Mouse (Mus musculus) spleen, adult 2 months (tissue): ENCODE data around the gene Ranbp3. TPM values are rescaled to one million over a fixed set of nuclear protein-coding genes. Genes with fewer than 3 reads are reported as not detected.

Source experiments
- DNase-seq, 2 experiments: peaks; one replicate each; pipeline versions ENCODE4 v3.0.0 to v3.0.0-alpha.2; 2012 to 2021; ENCODE audit warnings: low spot score in 2 of 2, low read depth in 1 of 2
- H3K27ac ChIP-seq: fragments of 200-500 bp; 2 replicates; pipeline ENCODE4 v1.5.1; 2012; ENCODE audit warnings: low read length, inconsistent platforms; ENCODE audit not compliant: insufficient read depth
- H3K27me3 ChIP-seq: fragments of 200-500 bp; 2 replicates; pipeline ENCODE4 v1.6.1; 2012; ENCODE audit warnings: mild to moderate bottlenecking, moderate library complexity, low read length, inconsistent platforms; ENCODE audit not compliant: control insufficient read depth, insufficient read depth
- H3K36me3 ChIP-seq: fragments of 200-500 bp; 2 replicates; pipeline ENCODE4 v1.6.1; 2012; ENCODE audit warnings: mild to moderate bottlenecking, low read length, inconsistent platforms; ENCODE audit not compliant: control insufficient read depth, insufficient read depth
- H3K4me1 ChIP-seq: fragments of 200-500 bp; 2 replicates; pipeline ENCODE4 v1.6.1; 2011; ENCODE audit warnings: inconsistent platforms; ENCODE audit not compliant: control insufficient read depth, insufficient read depth, insufficient read length
- H3K4me3 ChIP-seq: fragments of 200-500 bp; 2 replicates; pipeline ENCODE4 v1.5.1; 2011; ENCODE audit warnings: mild to moderate bottlenecking, inconsistent platforms; ENCODE audit not compliant: insufficient read depth, insufficient read length; ENCODE audit errors: extremely low read depth
- CTCF ChIP-seq: fragments of 200-500 bp; IDR thresholded peaks from 2 replicates; pipeline ENCODE4 v1.5.1; 2011; ENCODE audit warnings: mild to moderate bottlenecking, inconsistent platforms; ENCODE audit not compliant: insufficient read depth, insufficient read length, insufficient replicate concordance; ENCODE audit errors: extremely low read depth
- POLR2A ChIP-seq: fragments of 200-500 bp; IDR thresholded peaks from 2 replicates; pipeline ENCODE4 v1.6.1; 2011; ENCODE audit warnings: low read depth, low read length, inconsistent platforms
- WGBS: fragments of 180-500 bp; shearing (Covaris S2); methylation state at CpG from one replicate; pipeline ENCODE4 v1.1.7; 2018; 5-methylcytosine and 5-hydroxymethylcytosine counted together
- polyA plus RNA-seq: library from polyadenylated mRNA; depleted of rRNA; stranded (reverse); fragments of >200 nt; gene quantifications from 2 replicates; pipeline ENCODE4 v1.2.3, GENCODE M21; 2012

The Ranbp3 gene
- polyA plus RNA-seq, 1 experiment = 72.6 TPM

- TF ChIP-seq POLR2A (no peak), CTCF (no peak)
- H3K27me3 ChIP-seq = no peaks in the 10 kb centered on the region
- no peaks in the 10 kb centered on the region for H3K4me1 ChIP-seq
- no peak for DNase-seq
- WGBS = 54% methylated on average over 7 of the region's 7 CpGs
- H3K36me3 ChIP-seq = peaks cover 10% of the 10 kb centered on the region
- no peak overlapping the region for H3K27ac ChIP-seq
- H3K4me3 ChIP-seq = no peak overlapping the region
These were observed 54.0 kb downstream of the Ranbp3 start for GRCm38 (mm10) chr17:56727029-56727649.

GRCm38 (mm10) chr17:56727659-56728058 lies 54.6 kb downstream of the Ranbp3 start:
- no peak overlapping the region for H3K27ac ChIP-seq
- WGBS = 33% methylated on average over 12 of the region's 12 CpGs
- TF ChIP-seq CTCF (no peak), POLR2A (no peak)
- no peaks in the 10 kb centered on the region for H3K4me1 ChIP-seq
- no peak for DNase-seq
- H3K36me3 ChIP-seq = peaks cover 9% of the 10 kb centered on the region
- H3K27me3 ChIP-seq = no peaks in the 10 kb centered on the region
- no peak overlapping the region for H3K4me3 ChIP-seq

GRCm38 (mm10) chr17:56728117-56728516 lies 55.0 kb downstream of the Ranbp3 start:
- Histone ChIP-seq H3K36me3 (peaks cover 5% of the 10 kb centered on the region; the same call in 1 of the 2 replicates), H3K4me1 (no peaks in the 10 kb centered on the region), H3K4me3 (no peak overlapping the region), H3K27me3 (no peaks in the 10 kb centered on the region), H3K27ac (no peak overlapping the region)
- DNase-seq = no peak
- 37% methylated on average over 12 of the region's 12 CpGs for WGBS
- TF ChIP-seq POLR2A (no peak), CTCF (no peak)

- WGBS = 82% methylated on average over 6 of the region's 6 CpGs
These were observed 56.1 kb downstream of the Ranbp3 start for GRCm38 (mm10) chr17:56729151-56729550.

GRCm38 (mm10) chr17:56729656-56730055 lies 56.6 kb downstream of the Ranbp3 start:
- Histone ChIP-seq H3K27me3 (no peaks in the 10 kb centered on the region), H3K4me3 (no peak overlapping the region), H3K27ac (no peak overlapping the region), H3K36me3 (no peaks in the 10 kb centered on the region), H3K4me1 (no peaks in the 10 kb centered on the region)
- WGBS = 88% methylated on average over 2 of the region's 2 CpGs
- TF ChIP-seq POLR2A = no peak
- no peak for TF ChIP-seq CTCF
- no peak for DNase-seq

More at GRCm38 (mm10) chr17:56729151-56729550, 56.1 kb downstream of the Ranbp3 start:
- no peak for DNase-seq
- TF ChIP-seq CTCF = no peak
- TF ChIP-seq POLR2A = no peak
- H3K4me1 ChIP-seq = no peaks in the 10 kb centered on the region
- no peaks in the 10 kb centered on the region for H3K36me3 ChIP-seq
- no peak overlapping the region for H3K27ac ChIP-seq
- no peak overlapping the region for H3K4me3 ChIP-seq
- H3K27me3 ChIP-seq = no peaks in the 10 kb centered on the region

GRCm38 (mm10) chr17:56736534-56736933 lies 63.4 kb downstream of the Ranbp3 start:
- Histone ChIP-seq H3K36me3 (no peaks in the 10 kb centered on the region), H3K27me3 (no peaks in the 10 kb centered on the region), H3K4me3 (no peak overlapping the region), H3K4me1 (no peaks in the 10 kb centered on the region), H3K27ac (no peak overlapping the region)
- TF ChIP-seq CTCF (no peak), POLR2A (no peak)
- no peak for DNase-seq
- WGBS = 46% methylated on average over 8 of the region's 8 CpGs

GRCm38 (mm10) chr17:56738221-56738620 lies 65.1 kb downstream of the Ranbp3 start:
- no peak overlapping the region for H3K27ac ChIP-seq
- no peaks in the 10 kb centered on the region for H3K27me3 ChIP-seq
- no peaks in the 10 kb centered on the region for H3K36me3 ChIP-seq
- TF ChIP-seq CTCF (no peak), POLR2A (no peak)
- 87% methylated on average over 10 of the region's 10 CpGs for WGBS
- no peaks in the 10 kb centered on the region for H3K4me1 ChIP-seq
- H3K4me3 ChIP-seq = no peak overlapping the region
- no peak for DNase-seq
